In the genomic region with DNA sequence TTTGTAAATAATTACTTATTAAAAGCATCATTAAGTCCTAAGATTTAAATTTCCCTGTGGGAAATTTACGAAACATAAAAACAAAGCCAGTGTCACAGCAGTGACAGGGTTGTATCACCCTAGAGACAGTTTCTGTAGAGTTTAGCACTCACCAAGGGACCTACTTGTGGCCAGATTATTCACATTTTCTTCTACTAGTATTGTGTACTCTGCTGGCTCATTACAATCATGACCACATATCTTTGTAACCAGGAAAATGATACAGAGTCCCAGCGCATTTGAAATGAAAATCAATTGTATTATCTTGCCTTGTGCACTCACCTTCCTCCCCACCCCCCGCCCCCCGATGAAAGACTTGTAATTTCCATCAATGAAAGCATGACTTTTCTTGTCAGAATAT, we compare ENCODE assay signal across 19 mouse cellular contexts.
DNase-seq lines count a peak whose midpoint lies in the region; ATAC-seq lines count a peak whose summit lies in the region.
"Had no signal": no experiment of that assay in that cellular context is flagged by ENCODE, and none has a peak within 500 bp of the region (broad histone marks: within the 10 kb centered on the region; RNA-seq: fewer than 3 reads in every experiment).

No protein-coding gene starts in this region.

- no peak for ATAC-seq in hindbrain, embryonic 15.5 days (ENCODE audit: low FRiP score, low read depth)
- no peak for ATAC-seq in hindbrain, embryonic 13.5 days (ENCODE audit: low FRiP score)
- ATAC-seq in midbrain, embryonic 14.5 days (ENCODE audit: low FRiP score, low TSS enrichment), result no peak; the same call in 1 of the 2 replicates
- ATAC-seq in midbrain, embryonic 11.5 days (ENCODE audit: low FRiP score), result no peak
- peak; percentile 45; the same call in 1 of the 2 replicates for ATAC-seq in midbrain, embryonic 15.5 days (replicated peaks)
- no peak for ATAC-seq in liver, embryonic 12.5 days
- ATAC-seq: activated CD4-positive, CD25-positive, alpha-beta regulatory T cell, adult 4 months; inflammation-experienced regulatory T-cells, adult 6 months; intestine, postnatal 0 days; Patski had no signal

- H3K9me3 ChIP-seq in hindbrain, embryonic 15.5 days, result no peaks in the 10 kb centered on the region
- H3K9me3 ChIP-seq in hindbrain, embryonic 13.5 days, result no peaks in the 10 kb centered on the region
- no peaks in the 10 kb centered on the region for H3K9me3 ChIP-seq in midbrain, embryonic 14.5 days (ENCODE audit: control insufficient read depth, low read length)
- H3K9me3 ChIP-seq in midbrain, embryonic 11.5 days (ENCODE audit: control insufficient read depth, low read length), result no peaks in the 10 kb centered on the region
- H3K9me3 ChIP-seq in midbrain, embryonic 15.5 days, result no peaks in the 10 kb centered on the region
- H3K9me3 ChIP-seq in liver, embryonic 12.5 days (replicated peaks), result no peaks in the 10 kb centered on the region
- H3K9me3 ChIP-seq: embryonic facial prominence, embryonic 10.5 days; heart, embryonic 12.5 days had no signal

- no peak overlapping the region for H3K27ac ChIP-seq in hindbrain, embryonic 15.5 days (replicated peaks)
- no peak overlapping the region for H3K27ac ChIP-seq in hindbrain, embryonic 13.5 days
- H3K27ac ChIP-seq in midbrain, embryonic 14.5 days (replicated peaks; ENCODE audit: low read depth, low read length), result peak overlapping the region; percentile 60; the same call in 1 of the 2 replicates
- no peak overlapping the region for H3K27ac ChIP-seq in midbrain, embryonic 11.5 days (ENCODE audit: low read depth, low read length)
- peak overlapping the region; percentile 22 for H3K27ac ChIP-seq in midbrain, embryonic 15.5 days
- no peak overlapping the region for H3K27ac ChIP-seq in liver, embryonic 12.5 days
- H3K27ac ChIP-seq: embryonic facial prominence, embryonic 10.5 days; gastrocnemius, adult 2 months had no signal

- H3K4me3 ChIP-seq in hindbrain, embryonic 15.5 days, result no peak overlapping the region
- H3K4me3 ChIP-seq in hindbrain, embryonic 13.5 days, result no peak overlapping the region
- H3K4me3 ChIP-seq in midbrain, embryonic 14.5 days (replicated peaks; ENCODE audit: low read depth, low read length), result no peak overlapping the region
- no peak overlapping the region for H3K4me3 ChIP-seq in midbrain, embryonic 11.5 days (ENCODE audit: low read depth, low read length)
- no peak overlapping the region for H3K4me3 ChIP-seq in midbrain, embryonic 15.5 days
- no peak overlapping the region for H3K4me3 ChIP-seq in liver, embryonic 12.5 days
- H3K4me3 ChIP-seq: embryonic facial prominence, embryonic 10.5 days; gastrocnemius, adult 2 months; heart, embryonic 12.5 days had no signal

- H3K4me1 ChIP-seq in hindbrain, embryonic 15.5 days (replicated peaks), result 0 out of 2 replicates have a peak, but pooled peaks cover 4% of the 10 kb centered on the region
- H3K4me1 ChIP-seq in hindbrain, embryonic 13.5 days (replicated peaks), result peaks cover 13% of the 10 kb centered on the region
- H3K4me1 ChIP-seq in midbrain, embryonic 14.5 days (ENCODE audit: control insufficient read depth, insufficient read depth, low read length), result 0 out of 2 replicates have a peak, but pooled peaks cover 6% of the 10 kb centered on the region
- H3K4me1 ChIP-seq in midbrain, embryonic 11.5 days (ENCODE audit: control insufficient read depth, insufficient read depth, low read length), result no peaks in the 10 kb centered on the region
- peaks cover 15% of the 10 kb centered on the region for H3K4me1 ChIP-seq in midbrain, embryonic 15.5 days
- H3K4me1 ChIP-seq in liver, embryonic 12.5 days, result no peaks in the 10 kb centered on the region
- H3K4me1 ChIP-seq: embryonic facial prominence, embryonic 10.5 days; heart, embryonic 12.5 days had no signal

- H3K27me3 ChIP-seq in hindbrain, embryonic 15.5 days, result no peaks in the 10 kb centered on the region
- H3K27me3 ChIP-seq in hindbrain, embryonic 13.5 days, result no peaks in the 10 kb centered on the region
- H3K27me3 ChIP-seq in midbrain, embryonic 14.5 days (ENCODE audit: control insufficient read depth, insufficient read depth, low read length), result no peaks in the 10 kb centered on the region
- H3K27me3 ChIP-seq in midbrain, embryonic 11.5 days (ENCODE audit: control insufficient read depth, insufficient read depth, low read length), result no peaks in the 10 kb centered on the region
- no peaks in the 10 kb centered on the region for H3K27me3 ChIP-seq in midbrain, embryonic 15.5 days (replicated peaks)
- H3K27me3 ChIP-seq in liver, embryonic 12.5 days (replicated peaks), result no peaks in the 10 kb centered on the region
- H3K27me3 ChIP-seq: CH12.LX; heart, embryonic 12.5 days had no signal

- 62% methylated on average over 4 of the region's 4 CpGs for WGBS in hindbrain, embryonic 15.5 days
- WGBS in hindbrain, embryonic 13.5 days, result 60% methylated on average over 4 of the region's 4 CpGs
- 58% methylated on average over 4 of the region's 4 CpGs for WGBS in midbrain, embryonic 14.5 days
- WGBS in midbrain, embryonic 11.5 days, result 85% methylated on average over 4 of the region's 4 CpGs
- WGBS in midbrain, embryonic 15.5 days, result 50% methylated on average over 4 of the region's 4 CpGs
- WGBS in liver, embryonic 12.5 days (ENCODE audit: insufficient replicate concordance), result 64% methylated on average over 4 of the region's 4 CpGs

- peak overlapping the region; percentile 3; the same call in 1 of the 2 replicates for H3K4me2 ChIP-seq in hindbrain, embryonic 15.5 days
- no peak overlapping the region for H3K4me2 ChIP-seq in hindbrain, embryonic 13.5 days
- H3K4me2 ChIP-seq in midbrain, embryonic 14.5 days (ENCODE audit: low read length), result peak overlapping the region; percentile 30; the same call in 1 of the 2 replicates
- no peak overlapping the region for H3K4me2 ChIP-seq in midbrain, embryonic 11.5 days
- H3K4me2 ChIP-seq in midbrain, embryonic 15.5 days, result peak overlapping the region; percentile 19
- no peak overlapping the region for H3K4me2 ChIP-seq in liver, embryonic 12.5 days
- H3K4me2 ChIP-seq: heart, embryonic 12.5 days had no signal

- no peaks in the 10 kb centered on the region for H3K36me3 ChIP-seq in hindbrain, embryonic 15.5 days
- no peaks in the 10 kb centered on the region for H3K36me3 ChIP-seq in hindbrain, embryonic 13.5 days
- H3K36me3 ChIP-seq in midbrain, embryonic 14.5 days (ENCODE audit: control insufficient read depth, insufficient read depth, low read length), result no peaks in the 10 kb centered on the region
- no peaks in the 10 kb centered on the region for H3K36me3 ChIP-seq in midbrain, embryonic 11.5 days (ENCODE audit: control insufficient read depth, insufficient read depth, low read length)
- H3K36me3 ChIP-seq in midbrain, embryonic 15.5 days (replicated peaks), result no peaks in the 10 kb centered on the region
- H3K36me3 ChIP-seq in liver, embryonic 12.5 days, result no peaks in the 10 kb centered on the region
- H3K36me3 ChIP-seq: embryonic facial prominence, embryonic 10.5 days; heart, embryonic 12.5 days had no signal

- no peak overlapping the region for H3K9ac ChIP-seq in hindbrain, embryonic 15.5 days
- H3K9ac ChIP-seq in hindbrain, embryonic 13.5 days, result no peak overlapping the region
- H3K9ac ChIP-seq in midbrain, embryonic 14.5 days (replicated peaks; ENCODE audit: low read length), result no peak overlapping the region
- no peak overlapping the region for H3K9ac ChIP-seq in midbrain, embryonic 11.5 days (ENCODE audit: low read length)
- H3K9ac ChIP-seq in midbrain, embryonic 15.5 days, result no peak overlapping the region
- H3K9ac ChIP-seq in liver, embryonic 12.5 days, result no peak overlapping the region
- H3K9ac ChIP-seq: heart, embryonic 12.5 days had no signal

- no peak for DNase-seq in midbrain, embryonic 14.5 days
- DNase-seq in midbrain, embryonic 11.5 days (ENCODE audit: low spot score, missing footprints), result no peak
- no peak for DNase-seq in adrenal gland, postnatal 10 days
- DNase-seq: adrenal gland, postnatal 25 days; cerebellum, adult 18-20 months; cerebellum, adult 9-11 months; gastrocnemius, adult 2 months; gastrocnemius, postnatal 25 days had no signal

Comparison
In these comparisons a context has a peak if more than half of its experiments do, and no peak if none do; other contexts are left out.
1. H3K27ac ChIP-seq: peak in midbrain, embryonic 14.5 days (single experiment) and midbrain, embryonic 15.5 days (single experiment); none in hindbrain, embryonic 15.5 days (single experiment), hindbrain, embryonic 13.5 days (single experiment), midbrain, embryonic 11.5 days (single experiment) and liver, embryonic 12.5 days (single experiment).
2. H3K4me2 ChIP-seq: peak in hindbrain, embryonic 15.5 days (single experiment), midbrain, embryonic 14.5 days (single experiment) and midbrain, embryonic 15.5 days (single experiment); none in hindbrain, embryonic 13.5 days (single experiment), midbrain, embryonic 11.5 days (single experiment) and liver, embryonic 12.5 days (single experiment).